ENCODE assay signal across 15 mouse cellular contexts in genomic region chr3:152523315-152523638, GRCm38 (mm10).
"Had no signal": no experiment of that assay in that cellular context is flagged by ENCODE, and none has a peak within 500 bp of the region (broad histone marks: within the 10 kb centered on the region; RNA-seq: fewer than 3 reads in every experiment).

No protein-coding gene starts in this region.

- H3K36me3 ChIP-seq: liver, embryonic 13.5 days; lung, embryonic 15.5 days; midbrain, embryonic 15.5 days; neural tube, embryonic 12.5 days had no signal

- DNase-seq: kidney, adult 8-10 months; kidney, postnatal 25 days; liver; liver, embryonic 13.5 days; liver, postnatal 0 days; lung, postnatal 14 days; right cerebral cortex, postnatal 4 days; spleen, adult 18-20 months had no signal

- H3K9ac ChIP-seq: liver, embryonic 13.5 days; liver, postnatal 0 days; lung, embryonic 15.5 days; midbrain, embryonic 15.5 days; neural tube, embryonic 12.5 days had no signal

- H3K27me3 ChIP-seq: liver, embryonic 13.5 days; lung, embryonic 15.5 days; midbrain, embryonic 15.5 days; neural tube, embryonic 12.5 days had no signal

- H3K4me1 ChIP-seq: liver, embryonic 13.5 days; lung, embryonic 15.5 days; midbrain, embryonic 15.5 days; neural tube, embryonic 12.5 days had no signal

- H3K4me2 ChIP-seq: liver, embryonic 13.5 days; lung, embryonic 15.5 days; midbrain, embryonic 11.5 days; midbrain, embryonic 15.5 days; neural tube, embryonic 12.5 days had no signal

- H3K27ac ChIP-seq: liver, embryonic 13.5 days; lung, embryonic 15.5 days; macrophage; midbrain, embryonic 15.5 days; neural tube, embryonic 12.5 days had no signal

- H3K4me3 ChIP-seq: liver, embryonic 13.5 days; lung, embryonic 15.5 days; megakaryocyte, embryonic 14.5 days; midbrain, embryonic 15.5 days; neural tube, embryonic 12.5 days had no signal

- H3K9me3 ChIP-seq: liver, embryonic 13.5 days; lung, embryonic 15.5 days; midbrain, embryonic 15.5 days; neural tube, embryonic 12.5 days had no signal

- ATAC-seq: inflammation-experienced regulatory T-cells, adult 6 months; liver, postnatal 0 days; midbrain, embryonic 15.5 days had no signal
